Mouse (Mus musculus): Measurements from ENCODE around the gene Pkd1l1. TPM values are rescaled to one million over a fixed set of nuclear protein-coding genes. Genes with fewer than 3 reads are reported as not detected.

Pkd1l1 gene
- polyA plus RNA-seq, 1 experiment, result 0.29 TPM

GRCm38 (mm10) chr11:8789186-8789585, 183.9 kb downstream of the Pkd1l1 start:
- no peak for DNase-seq
- no peaks in the 10 kb centered on the region for H3K27me3 ChIP-seq (ENCODE audit: control insufficient read depth, insufficient read depth, low read length)
- no peak overlapping the region for H3K4me3 ChIP-seq (replicated peaks; ENCODE audit: insufficient read depth, low read depth, low read length)
- TF ChIP-seq CTCF (IDR thresholded peaks at IDR 0.05; ENCODE audit: borderline replicate concordance, insufficient read depth, low read depth, low read length) (no peak), POLR2A (IDR thresholded peaks at IDR 0.05; ENCODE audit: borderline replicate concordance, insufficient read depth, low read length) (no peak)
- 85% methylated on average over 5 of the region's 5 CpGs for WGBS
- no peaks in the 10 kb centered on the region for H3K4me1 ChIP-seq (ENCODE audit: control insufficient read depth, insufficient read depth, low read length)
- H3K27ac ChIP-seq (ENCODE audit: insufficient read depth, low read length), result no peak overlapping the region

- no peak overlapping the region for H3K4me3 ChIP-seq (replicated peaks; ENCODE audit: insufficient read depth, low read depth, low read length)
Measured at GRCm38 (mm10) chr11:8787604-8788003, 185.5 kb downstream of the Pkd1l1 start.

GRCm38 (mm10) chr11:8784413-8784812, 188.7 kb downstream of the Pkd1l1 start:
- Histone ChIP-seq H3K27ac (ENCODE audit: insufficient read depth, low read length) (no peak overlapping the region), H3K4me3 (replicated peaks; ENCODE audit: insufficient read depth, low read depth, low read length) (no peak overlapping the region), H3K4me1 (ENCODE audit: control insufficient read depth, insufficient read depth, low read length) (peaks cover 2% of the 10 kb centered on the region; the same call in 1 of the 2 replicates), H3K27me3 (ENCODE audit: control insufficient read depth, insufficient read depth, low read length) (no peaks in the 10 kb centered on the region)
- DNase-seq, result no peak
- TF ChIP-seq POLR2A (IDR thresholded peaks at IDR 0.05; ENCODE audit: borderline replicate concordance, insufficient read depth, low read length), result no peak
- WGBS, result 59% methylated on average over 4 of the region's 4 CpGs

More at GRCm38 (mm10) chr11:8787604-8788003, 185.5 kb downstream of the Pkd1l1 start:
- WGBS, result 90% methylated on average over 3 of the region's 3 CpGs
- Histone ChIP-seq H3K27me3 (ENCODE audit: control insufficient read depth, insufficient read depth, low read length) (no peaks in the 10 kb centered on the region), H3K4me1 (ENCODE audit: control insufficient read depth, insufficient read depth, low read length) (peaks cover under 1% of the 10 kb centered on the region; the same call in 1 of the 2 replicates), H3K27ac (ENCODE audit: insufficient read depth, low read length) (no peak overlapping the region)
- no peak for DNase-seq
- no peak for TF ChIP-seq CTCF (IDR thresholded peaks at IDR 0.05; ENCODE audit: borderline replicate concordance, insufficient read depth, low read depth, low read length)
- TF ChIP-seq POLR2A (IDR thresholded peaks at IDR 0.05; ENCODE audit: borderline replicate concordance, insufficient read depth, low read length), result no peak

GRCm38 (mm10) chr11:8782141-8782465, 191.0 kb downstream of the Pkd1l1 start:
- WGBS, result 81% methylated on average over 3 of the region's 3 CpGs
- DNase-seq, result no peak
- Histone ChIP-seq H3K27ac (ENCODE audit: insufficient read depth, low read length) (no peak overlapping the region), H3K4me1 (ENCODE audit: control insufficient read depth, insufficient read depth, low read length) (peaks cover 2% of the 10 kb centered on the region; the same call in 1 of the 2 replicates), H3K4me3 (replicated peaks; ENCODE audit: insufficient read depth, low read depth, low read length) (no peak overlapping the region), H3K27me3 (ENCODE audit: control insufficient read depth, insufficient read depth, low read length) (no peaks in the 10 kb centered on the region)
- TF ChIP-seq POLR2A (IDR thresholded peaks at IDR 0.05; ENCODE audit: borderline replicate concordance, insufficient read depth, low read length), result no peak
- no peak for TF ChIP-seq CTCF (IDR thresholded peaks at IDR 0.05; ENCODE audit: borderline replicate concordance, insufficient read depth, low read depth, low read length)

GRCm38 (mm10) chr11:8781308-8782140, 191.5 kb downstream of the Pkd1l1 start:
- no peak overlapping the region for H3K4me3 ChIP-seq (replicated peaks; ENCODE audit: insufficient read depth, low read depth, low read length)
- no peak overlapping the region for H3K27ac ChIP-seq (ENCODE audit: insufficient read depth, low read length)
- no peaks in the 10 kb centered on the region for H3K27me3 ChIP-seq (ENCODE audit: control insufficient read depth, insufficient read depth, low read length)
- 82% methylated on average over 10 of the region's 10 CpGs for WGBS
- DNase-seq, result no peak
- TF ChIP-seq POLR2A (IDR thresholded peaks at IDR 0.05; ENCODE audit: borderline replicate concordance, insufficient read depth, low read length) (no peak), CTCF (IDR thresholded peaks at IDR 0.05; ENCODE audit: borderline replicate concordance, insufficient read depth, low read depth, low read length) (no peak)
- peaks cover 2% of the 10 kb centered on the region; the same call in 1 of the 2 replicates for H3K4me1 ChIP-seq (ENCODE audit: control insufficient read depth, insufficient read depth, low read length)

GRCm38 (mm10) chr11:8779427-8779826, 193.6 kb downstream of the Pkd1l1 start:
- TF ChIP-seq CTCF (IDR thresholded peaks at IDR 0.05; ENCODE audit: borderline replicate concordance, insufficient read depth, low read depth, low read length) (no peak), POLR2A (IDR thresholded peaks at IDR 0.05; ENCODE audit: borderline replicate concordance, insufficient read depth, low read length) (no peak)
- 70% methylated on average over 3 of the region's 3 CpGs for WGBS
- no peak overlapping the region for H3K4me3 ChIP-seq (replicated peaks; ENCODE audit: insufficient read depth, low read depth, low read length)
- no peak for DNase-seq
- no peaks in the 10 kb centered on the region for H3K27me3 ChIP-seq (ENCODE audit: control insufficient read depth, insufficient read depth, low read length)
- H3K27ac ChIP-seq (ENCODE audit: insufficient read depth, low read length), result no peak overlapping the region
- peaks cover 2% of the 10 kb centered on the region; the same call in 1 of the 2 replicates for H3K4me1 ChIP-seq (ENCODE audit: control insufficient read depth, insufficient read depth, low read length)

Other genes starting within 250 kb of the Pkd1l1 start
- gene Hus1, start 37.9 kb upstream of the Pkd1l1 start, polyA plus RNA-seq (2012; rRNA removed), result 13.5 and 14.4 TPM in 2 replicates
- gene Gm11992, start 75.3 kb upstream of the Pkd1l1 start, polyA plus RNA-seq (2012; rRNA removed), result 1.1 and 1.5 TPM in 2 replicates
- gene Sun3, start 75.7 kb upstream of the Pkd1l1 start, polyA plus RNA-seq (2012; rRNA removed), result not detected in 2 replicates
- gene Upp1, start 144.8 kb upstream of the Pkd1l1 start, polyA plus RNA-seq (2012; rRNA removed), result 1.3 and 2.5 TPM in 2 replicates
- 0.03 TPM in 2 replicates for gene Abca13, start 218.7 kb upstream of the Pkd1l1 start, polyA plus RNA-seq (2012; rRNA removed)

All from cerebellum, adult 2 months (tissue).